Mouse (Mus musculus) lung, embryonic 16.5 days (tissue): ENCODE results near the gene Zkscan3. TPM values are rescaled to one million over a fixed set of nuclear protein-coding genes. Genes with fewer than 3 reads are reported as not detected.

Experiments
- ATAC-seq: fragments of 200-750 bp; cut with Nextera tagmentation; 2 replicates; pipeline ENCODE4 v1.8.0; 2017; ENCODE audit warnings: low read depth, mild to moderate bottlenecking, moderate library complexity
- H3K27ac ChIP-seq: fragments of 300-500 bp; sonication (generic); 2 replicates; pipeline ENCODE4 v1.5.1; 2014; ENCODE audit warnings: mild to moderate bottlenecking, control low read depth, low read length
- H3K27me3 ChIP-seq: fragments of 300-500 bp; sonication (generic); 2 replicates; pipeline ENCODE4 v1.6.1; 2014; ENCODE audit warnings: low read depth, low read length, mixed read lengths; ENCODE audit not compliant: control insufficient read depth, insufficient read depth
- H3K36me3 ChIP-seq: fragments of 300-500 bp; sonication (generic); 2 replicates; pipeline ENCODE4 v1.6.1; 2014; ENCODE audit warnings: low read length; ENCODE audit not compliant: control insufficient read depth, insufficient read depth
- H3K4me1 ChIP-seq: fragments of 300-500 bp; sonication (generic); replicated peaks from 2 replicates; pipeline ENCODE4 v1.6.1; 2014; ENCODE audit warnings: low read length, mixed read lengths; ENCODE audit not compliant: control insufficient read depth, insufficient read depth
- H3K4me2 ChIP-seq: fragments of 300-500 bp; sonication (generic); 2 replicates; pipeline ENCODE4 v1.6.1; 2014; ENCODE audit warnings: low read depth, low read length, control low read depth
- H3K4me3 ChIP-seq: fragments of 300-500 bp; sonication (generic); 2 replicates; pipeline ENCODE4 v1.5.1; 2014; ENCODE audit warnings: mild to moderate bottlenecking, low read length, control low read depth
- H3K9ac ChIP-seq: fragments of 300-500 bp; sonication (generic); 2 replicates; pipeline ENCODE4 v1.6.1; 2014; ENCODE audit warnings: low read length, control low read depth
- H3K9me3 ChIP-seq: fragments of 300-500 bp; sonication (generic); 2 replicates; pipeline ENCODE4 v1.6.1; 2016; ENCODE audit warnings: low read length; ENCODE audit not compliant: control insufficient read depth
- WGBS: fragments of 180-500 bp; shearing (Covaris S2); extraction: QIAGEN DNeasy Blood & Tissue Kit; methylation state at CpG from one replicate; pipeline ENCODE4 v1.1.7; 2014; 5-methylcytosine and 5-hydroxymethylcytosine counted together
- polyA plus RNA-seq: library from polyadenylated mRNA; unstranded; fragments of >200 nt; fragmentation: Nextera tagmentation; extraction: Ambion mirVana; gene quantifications from 2 replicates; pipeline ENCODE4 v1.2.1, GENCODE M21; 2015

Gene Zkscan3
- polyA plus RNA-seq = 84.4 and 85.3 TPM in 2 replicates

DNA sequence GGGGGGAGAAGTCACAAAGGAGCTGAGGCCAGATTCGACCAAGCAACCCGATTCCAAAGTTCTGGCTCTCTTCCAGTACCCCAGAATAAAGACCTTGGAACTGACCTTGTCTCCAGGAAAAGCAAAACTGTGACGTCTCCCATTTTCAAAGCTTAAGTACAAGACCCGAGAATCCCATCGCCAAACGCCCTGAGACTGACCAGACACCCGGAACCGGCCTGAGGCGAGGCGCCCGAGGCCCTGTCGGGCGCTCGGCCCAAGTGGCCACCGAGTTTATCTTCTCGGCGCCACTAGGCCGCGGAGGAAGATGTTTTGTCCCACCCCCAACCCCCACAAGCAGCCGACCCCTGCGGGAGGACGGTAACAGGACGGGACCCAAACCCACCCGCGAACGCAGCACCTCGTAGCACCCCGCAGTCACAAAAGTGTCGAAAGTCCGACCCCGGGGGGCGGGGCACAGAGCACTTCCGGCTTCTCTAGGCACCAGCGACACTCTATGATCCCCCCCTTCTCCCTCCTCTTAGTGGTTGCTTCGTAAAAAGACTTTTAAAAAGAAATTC, at the start of gene Zkscan3:
Zkscan3 (minus strand) TSS at position 469 of the 560 bp plus-strand sequence.
- Histone ChIP-seq H3K27me3 (no peaks in the 10 kb centered on the region), H3K9me3 (no peaks in the 10 kb centered on the region), H3K9ac (peak within 1 kb of the TSS; percentile 79), H3K36me3 (peaks cover 7% of the 10 kb centered on the region), H3K4me2 (peak within 1 kb of the TSS; percentile 76), H3K4me3 (peak within 1 kb of the TSS; percentile 68), H3K27ac (peak within 1 kb of the TSS; percentile 45), H3K4me1 (peaks cover 8% of the 10 kb centered on the region)
- peak; percentile 95 for ATAC-seq
- WGBS = under 1% methylated on average over 35 of the region's 35 CpGs

DNA sequence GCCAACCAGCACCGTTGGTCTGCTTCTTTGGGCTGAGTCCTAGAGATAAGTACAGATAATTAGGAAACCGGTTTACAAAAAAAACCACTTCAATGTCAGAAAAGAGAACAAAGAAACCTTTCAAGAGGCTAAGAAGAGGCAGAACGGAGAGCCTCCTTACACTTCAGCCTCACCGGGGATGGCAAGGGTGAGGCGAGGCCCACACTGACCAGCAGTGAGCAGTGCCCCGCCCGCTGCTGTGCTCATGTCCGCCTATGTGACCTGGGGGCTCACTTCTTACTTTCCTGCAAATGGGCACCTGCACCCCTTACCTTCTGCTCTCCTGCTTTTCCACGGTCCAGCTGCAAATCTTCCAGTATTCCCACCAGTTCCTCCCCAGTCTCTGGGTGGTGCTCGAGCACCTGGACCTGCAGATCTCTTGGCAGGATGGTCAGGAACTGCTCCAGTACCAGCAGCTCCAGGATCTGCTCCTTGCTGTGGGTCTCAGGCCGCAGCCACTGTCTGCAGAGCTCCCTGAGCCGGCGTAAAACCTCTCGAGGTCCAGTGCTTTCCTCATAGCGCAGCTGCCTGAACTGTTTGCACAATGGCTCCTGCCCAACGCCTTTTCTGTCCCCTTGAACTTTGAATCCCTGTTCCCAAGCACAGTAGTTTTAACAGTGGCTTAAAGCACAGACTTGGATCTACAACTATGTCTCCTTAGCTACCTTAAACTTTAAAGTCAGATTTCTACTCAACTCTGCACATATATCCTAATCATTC, 45.5 kb upstream of the Zkscan3 start:
- H3K4me1 ChIP-seq = peaks cover 14% of the 10 kb centered on the region
- H3K36me3 ChIP-seq = peaks cover 54% of the 10 kb centered on the region
- ATAC-seq = peak; percentile 69
- H3K4me3 ChIP-seq = no peak overlapping the region
- H3K4me2 ChIP-seq = no peak overlapping the region
- H3K27me3 ChIP-seq = no peaks in the 10 kb centered on the region
- WGBS = 62% methylated on average over 16 of the region's 16 CpGs
- H3K27ac ChIP-seq = peak overlapping the region; percentile 32
- H3K9ac ChIP-seq = peak overlapping the region; percentile 1; the same call in 1 of the 2 replicates
- H3K9me3 ChIP-seq = no peaks in the 10 kb centered on the region

DNA sequence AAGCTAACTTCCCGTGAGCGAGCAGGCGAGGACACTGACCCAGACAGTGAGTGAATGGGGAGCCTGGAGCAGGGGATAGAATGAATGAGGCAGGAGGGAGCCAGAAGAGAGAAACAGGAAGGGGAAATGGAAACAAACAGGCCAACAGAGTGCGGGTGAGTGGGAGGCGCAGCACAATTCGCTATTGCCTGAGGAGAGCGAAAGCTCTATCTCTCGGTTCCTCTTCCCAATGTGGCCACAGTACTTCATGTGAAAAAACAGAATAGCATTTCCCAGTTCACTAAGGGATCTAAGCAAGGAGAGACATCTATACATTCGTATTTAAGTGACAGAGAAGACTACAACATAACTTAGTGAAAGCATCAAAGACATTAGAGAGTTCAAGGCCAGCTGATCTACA, 44.2 kb upstream of the Zkscan3 start:
- Histone ChIP-seq H3K4me1 (peaks cover 7% of the 10 kb centered on the region; the same call in 1 of the 2 replicates), H3K27me3 (no peaks in the 10 kb centered on the region), H3K4me3 (no peak overlapping the region), H3K4me2 (no peak overlapping the region), H3K27ac (no peak overlapping the region), H3K9ac (no peak overlapping the region), H3K9me3 (no peaks in the 10 kb centered on the region), H3K36me3 (peaks cover 54% of the 10 kb centered on the region)
- 82% methylated on average over 9 of the region's 9 CpGs for WGBS
- no peak for ATAC-seq

DNA sequence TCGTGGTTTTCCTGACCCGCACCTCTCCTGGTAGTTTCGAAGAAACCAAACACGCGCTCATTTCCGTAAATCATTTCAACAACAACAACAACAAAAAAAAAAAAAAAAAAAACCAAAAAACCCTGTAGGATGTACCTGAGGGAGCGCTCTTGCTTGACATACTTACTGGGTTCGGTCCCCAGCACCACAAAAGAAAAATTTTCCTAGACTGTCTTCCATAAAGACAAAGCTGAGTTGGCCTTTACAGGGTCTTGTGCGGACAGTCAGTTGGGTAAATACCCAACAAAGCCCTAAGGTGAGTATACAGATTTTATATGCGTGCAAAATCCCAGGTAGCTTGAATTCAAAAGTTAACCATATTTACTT, 38.6 kb upstream of the Zkscan3 start:
- no peaks in the 10 kb centered on the region for H3K27me3 ChIP-seq
- H3K4me1 ChIP-seq = 0 out of 2 replicates have a peak, but pooled peaks cover 5% of the 10 kb centered on the region
- peak overlapping the region; percentile 81 for H3K27ac ChIP-seq
- peaks cover 26% of the 10 kb centered on the region for H3K36me3 ChIP-seq
- WGBS = 15% methylated on average over 10 of the region's 10 CpGs
- no peaks in the 10 kb centered on the region for H3K9me3 ChIP-seq
- H3K9ac ChIP-seq = peak overlapping the region; percentile 73
- 0 out of 2 replicates have a peak, but pooled peaks have one; percentile 16 for ATAC-seq
- peak overlapping the region; percentile 91 for H3K4me2 ChIP-seq
- peak overlapping the region; percentile 60 for H3K4me3 ChIP-seq

DNA sequence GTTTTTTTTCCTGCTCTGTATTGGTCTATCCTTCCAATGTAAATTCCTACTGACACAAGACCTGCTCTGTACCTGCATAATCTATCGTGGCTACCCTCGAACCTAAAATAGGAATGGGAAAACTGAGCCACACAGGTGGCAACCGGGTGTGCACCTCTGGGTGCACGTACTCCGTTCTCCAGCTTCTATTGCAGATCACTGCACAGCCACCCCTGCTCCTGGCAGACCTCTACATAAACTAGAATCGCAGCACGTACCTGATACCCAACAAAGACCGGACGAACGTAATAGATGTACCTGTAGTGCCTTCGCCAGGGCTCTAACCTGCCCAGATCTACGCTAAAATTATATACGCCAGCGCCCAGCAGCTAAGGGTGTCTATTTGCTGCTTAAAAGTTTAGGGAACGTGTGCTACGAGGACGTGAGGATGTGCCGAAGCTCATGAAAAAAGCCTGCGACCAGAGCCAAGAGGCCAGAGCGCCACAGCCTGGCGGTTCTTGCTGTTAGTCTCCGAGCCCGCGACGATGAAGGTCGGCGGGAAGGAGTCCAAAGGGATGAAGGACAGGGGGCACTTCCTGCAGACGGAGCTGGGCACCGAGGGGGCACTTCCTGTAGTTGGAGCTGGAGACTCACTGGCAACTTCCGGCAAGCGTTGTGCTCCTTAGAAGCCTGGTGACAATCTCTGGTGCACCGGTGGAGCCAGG, 38.1 kb upstream of the Zkscan3 start, which contains the start of gene Pgbd1:
Pgbd1 (minus strand) TSS at position 556 of the 704 bp plus-strand sequence.
- Histone ChIP-seq H3K4me1 (0 out of 2 replicates have a peak, but pooled peaks cover 5% of the 10 kb centered on the region), H3K27me3 (no peaks in the 10 kb centered on the region), H3K27ac (peak within 1 kb of the TSS; percentile 81), H3K4me3 (peak within 1 kb of the TSS; percentile 60), H3K9me3 (no peaks in the 10 kb centered on the region), H3K4me2 (peak within 1 kb of the TSS; percentile 91), H3K36me3 (peaks cover 24% of the 10 kb centered on the region), H3K9ac (peak within 1 kb of the TSS; percentile 73)
- peak; percentile 91 for ATAC-seq
- 1% methylated on average over 32 of the region's 32 CpGs for WGBS

DNA sequence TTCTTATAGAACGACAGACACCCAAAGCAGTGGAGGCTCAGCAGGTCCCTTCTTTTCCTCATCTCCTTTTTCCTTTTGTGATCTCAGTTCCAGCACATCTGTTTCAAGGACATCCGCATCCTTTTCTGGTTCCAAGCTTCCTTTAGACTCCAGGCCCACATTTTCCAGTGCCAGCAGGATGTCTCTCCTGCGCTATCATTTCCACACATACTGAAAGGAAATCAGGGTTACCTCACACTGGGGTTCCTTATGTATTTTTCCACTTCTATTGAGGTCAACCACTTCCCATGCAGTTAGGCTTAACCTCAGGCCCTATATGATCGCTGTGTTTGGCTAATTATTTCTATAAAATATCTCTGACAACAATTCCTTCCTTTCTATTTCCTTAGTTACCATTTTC, 32.9 kb upstream of the Zkscan3 start:
- Histone ChIP-seq H3K4me1 (0 out of 2 replicates have a peak, but pooled peaks cover 5% of the 10 kb centered on the region), H3K27me3 (no peaks in the 10 kb centered on the region), H3K9me3 (no peaks in the 10 kb centered on the region), H3K27ac (no peak overlapping the region), H3K4me2 (no peak overlapping the region), H3K4me3 (no peak overlapping the region), H3K9ac (no peak overlapping the region), H3K36me3 (no peaks in the 10 kb centered on the region)
- 75% methylated on average over 4 of the region's 4 CpGs for WGBS
- no peak for ATAC-seq

DNA sequence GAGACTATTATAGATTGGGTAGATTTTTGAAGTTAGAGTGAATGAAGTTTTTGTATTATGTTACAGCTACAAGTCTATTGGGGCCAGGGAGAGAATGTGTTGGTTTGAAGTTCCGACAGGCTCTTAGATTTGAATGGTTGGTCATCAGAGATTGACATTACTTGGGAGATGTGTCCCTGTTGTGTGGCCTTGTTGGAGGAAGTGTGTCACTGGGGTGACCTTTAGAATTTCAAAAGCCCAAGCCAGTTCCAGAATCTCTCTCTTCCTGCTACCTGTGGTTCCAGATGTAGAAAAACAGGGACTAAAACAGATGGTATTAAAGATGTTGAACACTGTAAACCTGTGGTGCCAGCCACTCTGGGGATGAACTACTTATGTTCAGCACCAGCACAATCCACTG, 25.1 kb upstream of the Zkscan3 start:
- Histone ChIP-seq H3K36me3 (no peaks in the 10 kb centered on the region), H3K27me3 (no peaks in the 10 kb centered on the region), H3K9me3 (no peaks in the 10 kb centered on the region), H3K27ac (no peak overlapping the region), H3K4me1 (no peaks in the 10 kb centered on the region), H3K4me3 (no peak overlapping the region), H3K4me2 (no peak overlapping the region), H3K9ac (no peak overlapping the region)
- WGBS = 98% methylated on average over 1 of the region's 1 CpGs
- ATAC-seq = no peak

DNA sequence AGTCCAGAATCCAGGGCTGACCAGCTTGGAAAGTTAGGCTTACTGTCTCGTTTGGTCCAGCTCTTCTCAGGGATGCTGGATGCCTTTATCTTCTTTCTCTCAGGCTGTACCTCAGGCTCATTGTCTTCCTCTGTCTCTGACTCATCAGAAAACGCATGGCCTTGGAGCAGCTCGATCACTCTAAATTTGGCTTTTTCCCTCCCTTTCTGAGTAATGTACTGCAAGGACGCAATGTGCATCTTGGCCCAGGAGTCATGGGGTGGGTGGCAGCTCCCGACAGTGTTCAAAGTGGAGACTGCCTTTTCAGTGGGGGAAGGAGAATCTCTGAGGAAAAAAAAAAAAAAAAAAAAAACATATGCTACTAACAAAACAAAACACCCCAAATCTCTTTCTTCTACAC, 20.7 kb upstream of the Zkscan3 start:
- no peak for ATAC-seq
- Histone ChIP-seq H3K27ac (no peak overlapping the region), H3K27me3 (no peaks in the 10 kb centered on the region), H3K9me3 (no peaks in the 10 kb centered on the region), H3K9ac (no peak overlapping the region), H3K4me1 (0 out of 2 replicates have a peak, but pooled peaks cover 2% of the 10 kb centered on the region), H3K4me2 (no peak overlapping the region), H3K36me3 (no peaks in the 10 kb centered on the region), H3K4me3 (no peak overlapping the region)
- WGBS = 56% methylated on average over 5 of the region's 5 CpGs

DNA sequence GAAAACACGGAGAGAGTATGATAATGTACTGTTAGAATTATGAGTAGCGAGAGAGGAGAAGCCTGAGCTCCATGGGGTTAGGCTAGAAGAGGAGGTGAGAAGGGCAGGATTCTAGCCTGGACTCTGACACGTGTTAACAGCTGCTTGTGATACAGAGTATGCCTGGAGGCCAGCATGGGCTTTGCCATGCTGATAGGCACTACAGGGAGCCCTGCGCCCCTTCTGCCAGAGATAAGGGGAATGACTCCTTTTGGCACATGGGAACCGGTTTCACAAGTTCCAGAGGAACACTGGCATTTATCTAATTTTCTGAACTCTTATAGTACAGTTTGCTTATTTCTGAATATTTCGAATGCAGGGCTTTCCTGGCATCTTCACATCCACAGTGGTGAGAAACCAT, 16.3 kb upstream of the Zkscan3 start:
- 49% methylated on average over 6 of the region's 6 CpGs for WGBS
- no peak overlapping the region for H3K4me2 ChIP-seq

More for the DNA sequence above, 16.3 kb upstream of the Zkscan3 start:
- no peak overlapping the region for H3K27ac ChIP-seq
- no peak overlapping the region for H3K9ac ChIP-seq
- peaks cover 2% of the 10 kb centered on the region; the same call in 1 of the 2 replicates for H3K4me1 ChIP-seq
- no peak overlapping the region for H3K4me3 ChIP-seq
- no peaks in the 10 kb centered on the region for H3K36me3 ChIP-seq
- no peak for ATAC-seq
- H3K27me3 ChIP-seq = no peaks in the 10 kb centered on the region
- H3K9me3 ChIP-seq = no peaks in the 10 kb centered on the region
